Mouse (Mus musculus) gastrocnemius, adult 8-10 months (tissue): ENCODE data around the gene Ulk3. TPM values are rescaled to one million over a fixed set of nuclear protein-coding genes. Genes with fewer than 3 reads are reported as not detected.

Experiments used
- DNase-seq, 2 experiments: peaks; one replicate each; pipeline ENCODE4 v3.0.0; 2022; ENCODE audit warnings: low spot score in 2 of 2
- total RNA-seq, 4 experiments: library from RNA; stranded (reverse); gene quantifications; 2 replicates each; pipeline ENCODE4 v1.2.4; 2022

Gene Ulk3
- total RNA-seq, 4 experiments from 2014 or later, result 3.3 to 4.8 (median 4.2) TPM

DNA sequence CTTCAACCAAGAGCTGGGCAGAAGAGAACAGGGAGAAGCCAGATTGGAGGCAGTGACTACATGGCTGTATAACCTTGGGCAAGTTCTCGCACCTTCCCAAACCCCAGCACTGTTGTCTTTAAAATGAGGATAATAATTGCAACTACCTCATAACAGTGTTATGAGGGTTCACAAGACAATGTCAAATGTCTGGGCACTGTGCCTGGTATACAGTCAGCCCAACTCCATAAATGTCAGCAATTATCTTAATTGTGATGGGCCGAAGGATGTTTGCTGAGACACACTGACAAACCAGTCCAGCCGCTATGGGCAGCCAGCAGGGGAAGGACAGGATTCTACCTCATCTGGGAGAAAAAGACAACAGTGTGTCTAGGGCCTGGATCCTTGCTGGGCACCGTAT, 25.5 kb downstream of the Ulk3 start:
- no peak for DNase-seq

DNA sequence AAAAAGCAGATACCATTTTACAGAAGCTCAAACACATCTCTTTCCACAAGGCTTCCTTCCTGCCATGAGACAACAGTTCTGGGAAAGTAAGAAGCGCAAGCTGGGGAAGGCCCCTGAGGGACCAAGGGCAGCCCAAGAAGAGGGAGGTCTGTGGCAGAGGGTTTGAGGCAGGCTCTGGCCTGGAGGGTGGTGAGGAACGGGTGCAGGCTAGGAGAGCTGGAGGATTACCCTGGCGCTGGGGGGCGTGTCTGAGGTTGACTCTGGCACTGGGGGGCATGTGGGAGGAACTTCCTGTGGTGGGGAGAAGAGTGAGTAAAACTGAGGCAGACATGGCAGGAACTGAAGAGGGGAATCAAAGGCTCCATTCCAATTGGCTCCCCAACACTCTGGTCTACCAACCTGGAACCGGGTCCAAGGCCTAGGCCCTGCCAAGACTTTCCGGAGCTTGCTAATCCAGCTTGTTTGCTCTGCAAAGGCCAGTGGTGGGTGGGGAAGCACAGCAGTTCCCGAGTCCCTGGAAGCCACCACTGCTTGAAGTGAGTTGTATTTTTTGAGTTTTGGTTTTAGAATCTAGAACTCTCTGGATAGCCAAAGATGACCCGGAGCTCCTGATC, 28.4 kb downstream of the Ulk3 start:
- DNase-seq, result no peak

DNA sequence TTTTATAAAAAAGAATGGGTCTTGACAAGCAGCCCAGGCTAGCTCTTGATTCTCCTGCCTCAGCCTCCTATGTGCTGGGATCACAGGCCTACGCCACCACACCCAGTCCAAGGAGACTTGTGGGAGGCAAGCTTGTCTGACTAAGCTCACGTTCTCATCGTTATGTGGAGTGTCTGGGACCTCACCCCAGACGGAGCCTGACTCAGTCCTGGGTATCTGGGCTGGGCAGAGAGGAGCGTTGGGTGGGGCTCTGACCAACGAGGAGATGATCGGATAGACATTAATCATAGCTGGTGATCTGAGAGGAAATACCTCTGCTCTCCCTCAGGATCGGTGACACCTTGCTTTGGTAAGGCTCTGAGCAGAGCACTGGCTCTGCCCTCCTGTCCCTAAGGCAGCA, 29.6 kb downstream of the Ulk3 start:
- DNase-seq, result no peak

DNA sequence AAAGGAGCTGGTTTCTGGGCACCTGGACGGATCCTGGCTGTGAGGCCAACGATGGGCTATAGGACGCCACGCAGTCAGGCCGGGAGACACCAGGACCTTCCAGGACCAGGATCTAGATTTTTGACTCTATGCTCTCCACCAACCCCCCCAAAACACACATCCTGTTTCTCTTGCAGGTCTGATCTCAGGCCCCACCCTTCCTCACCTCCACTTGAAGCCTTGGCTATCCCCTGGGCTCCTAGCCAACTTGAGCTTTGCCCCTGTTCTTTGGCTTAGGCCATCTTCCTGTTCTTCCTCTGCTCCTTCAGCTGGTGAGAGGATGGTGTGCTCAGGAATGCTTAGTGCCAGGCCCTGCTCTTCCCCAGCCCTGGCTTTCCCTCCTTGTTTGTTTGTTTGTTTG, 31.4 kb downstream of the Ulk3 start, which contains the start of gene Lman1l:
Gene Lman1l, minus strand, starts transcription at position 101 of the 400 bp plus-strand sequence.
- DNase-seq, result no peak

DNA sequence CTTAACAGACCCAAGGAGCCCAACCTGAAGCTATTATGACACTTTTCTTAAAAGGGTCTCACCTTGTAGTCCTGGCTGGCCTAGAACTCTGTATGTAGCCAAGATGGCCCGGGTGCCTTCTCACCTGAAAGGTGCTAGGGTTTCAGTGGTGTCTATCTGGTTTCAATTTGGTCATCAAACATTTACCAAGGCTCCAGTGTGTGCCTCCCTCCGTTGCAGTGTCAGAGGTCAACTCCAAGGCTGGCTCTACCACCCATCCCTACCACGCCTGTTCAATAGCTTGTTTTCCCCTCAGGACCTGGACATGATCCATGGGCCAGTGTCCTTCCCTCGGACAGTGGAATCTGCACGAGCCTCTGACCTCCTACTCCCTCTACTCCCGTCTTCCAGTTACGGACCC, 35.0 kb downstream of the Ulk3 start:
- no peak for DNase-seq

DNA sequence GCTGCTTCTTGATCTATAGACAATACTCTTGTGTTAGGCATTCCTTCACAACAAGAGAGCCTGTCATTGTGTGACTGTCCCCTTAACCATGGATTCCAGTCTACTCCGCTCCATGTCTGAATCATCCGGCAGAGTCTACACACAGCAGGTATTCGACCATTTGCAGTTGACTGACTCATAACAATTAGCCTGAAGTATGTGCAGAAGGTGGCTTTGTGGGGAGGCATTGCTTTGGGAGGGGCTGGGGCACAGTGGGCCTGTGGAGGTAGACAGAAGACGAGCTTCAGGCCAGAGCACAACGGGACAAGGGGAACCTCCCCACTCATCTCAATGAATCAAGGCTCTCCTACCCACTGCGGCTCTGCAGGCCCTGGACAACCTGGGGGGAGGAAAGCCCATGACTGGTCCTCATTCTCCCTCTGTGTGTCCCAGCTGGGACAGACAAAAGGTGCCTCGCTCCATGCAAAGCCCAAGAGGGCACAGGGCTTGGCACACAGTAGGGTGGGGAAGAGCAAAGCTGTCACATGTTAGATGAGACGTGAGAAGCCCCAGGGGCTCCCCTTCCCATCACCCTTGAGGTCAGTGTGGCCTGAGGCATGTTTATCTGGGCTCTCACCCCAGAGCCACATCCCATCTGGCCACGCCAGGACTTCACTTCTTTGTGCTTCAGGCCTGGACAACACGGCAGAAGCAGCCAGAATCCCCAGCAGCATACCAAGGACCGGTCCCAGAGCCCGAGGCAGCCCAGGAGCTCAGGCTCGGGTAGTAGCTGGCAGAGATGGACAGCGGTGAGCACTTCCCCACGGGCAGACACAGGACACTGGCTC, 36.6 kb downstream of the Ulk3 start:
- no peak for DNase-seq

DNA sequence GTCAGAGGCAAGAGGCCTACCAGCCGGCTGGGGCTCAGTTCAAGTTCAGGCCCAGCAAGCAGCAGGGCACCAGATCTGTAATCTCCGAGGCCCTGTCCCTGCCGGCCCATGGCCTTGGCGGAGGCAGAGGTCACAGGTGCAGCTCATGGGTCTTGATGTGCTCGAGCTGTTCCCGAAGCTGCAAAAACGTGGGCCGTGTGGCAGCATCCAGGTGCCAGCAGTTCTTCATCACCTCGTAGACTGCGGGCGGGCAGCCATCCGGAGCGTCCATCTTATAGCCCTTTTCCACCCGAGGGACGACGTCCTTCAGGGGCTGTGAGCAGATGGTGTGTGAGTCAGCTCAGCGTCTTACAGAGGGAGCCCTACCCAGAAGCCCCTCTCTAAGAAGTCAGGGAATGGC, 37.9 kb downstream of the Ulk3 start:
- DNase-seq, result no peak

DNA sequence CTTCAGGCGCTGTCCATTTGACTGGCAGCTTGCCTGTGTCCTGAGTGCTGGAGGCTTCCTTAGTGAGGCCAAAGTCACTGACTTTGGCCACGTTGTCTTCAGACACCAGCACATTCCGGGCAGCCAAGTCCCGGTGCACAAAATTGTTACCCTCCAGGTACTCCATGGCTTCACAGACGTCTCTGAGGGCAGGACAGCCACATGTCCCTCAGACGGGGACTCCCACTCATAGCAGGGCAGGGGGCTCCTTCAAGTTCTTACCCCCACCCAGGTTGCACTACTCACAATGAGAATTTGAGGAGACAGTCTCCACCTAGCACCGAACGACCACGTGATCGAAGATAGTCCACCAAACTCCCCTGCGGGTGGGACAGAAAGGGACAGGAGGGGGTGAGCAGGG, 38.6 kb downstream of the Ulk3 start:
- no peak for DNase-seq

DNA sequence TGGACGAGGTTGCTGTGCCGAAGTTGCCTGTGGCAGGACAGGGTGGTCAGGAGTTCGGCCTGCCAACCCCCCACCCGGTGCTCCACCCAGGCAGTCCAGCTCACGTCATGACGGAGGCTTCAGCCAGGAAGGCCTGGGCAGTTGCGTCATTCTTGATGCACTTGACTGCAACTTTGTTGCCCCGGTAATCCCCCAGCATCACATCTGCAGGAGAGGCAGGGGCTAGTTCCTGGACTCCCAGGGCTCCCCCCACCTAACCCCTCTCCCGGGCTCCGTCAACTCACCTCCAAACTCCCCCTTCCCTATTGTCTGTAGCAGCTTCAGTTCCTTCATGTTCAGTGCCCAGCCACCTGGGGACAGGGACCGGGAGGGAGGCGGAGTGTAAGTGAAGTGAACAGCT, 39.5 kb downstream of the Ulk3 start:
- DNase-seq, result no peak

DNA sequence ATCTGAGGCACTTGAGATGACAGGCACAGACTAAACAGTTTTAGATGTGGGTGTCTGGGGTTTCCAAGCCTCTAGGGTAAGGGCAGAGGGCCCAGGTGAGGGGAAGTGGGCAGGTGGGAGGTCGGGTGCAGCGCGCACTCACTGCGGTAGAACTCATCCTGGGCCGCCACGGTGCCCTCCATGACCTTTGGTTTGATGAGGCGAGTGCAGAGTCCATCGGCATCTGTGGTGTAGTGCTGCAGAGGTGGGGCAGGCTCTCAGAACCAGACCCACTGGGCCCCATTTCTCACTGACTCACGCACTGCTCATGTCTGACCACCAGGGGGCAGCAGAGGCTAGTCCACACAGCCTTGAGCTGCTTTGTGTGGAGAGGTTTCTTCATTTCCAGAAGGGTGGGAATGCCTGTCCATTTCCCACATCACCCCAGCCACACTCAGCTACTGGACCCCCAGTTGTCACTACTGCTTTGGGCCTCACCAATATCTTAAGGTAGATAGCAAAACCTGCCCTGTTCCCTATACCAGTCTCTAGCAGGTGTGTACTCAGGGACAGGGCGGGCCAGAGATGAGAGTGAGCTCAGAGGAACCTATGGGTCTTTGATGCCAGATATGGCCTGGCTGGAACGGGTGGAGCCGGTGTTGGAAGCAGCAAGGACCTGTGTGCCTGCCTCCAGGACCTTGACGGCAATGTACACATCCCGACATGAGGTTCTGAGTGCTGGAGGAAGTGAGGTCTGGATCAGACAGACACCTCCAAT, 40.0 kb downstream of the Ulk3 start:
- peak; percentile 48 to 50 for DNase-seq

DNA sequence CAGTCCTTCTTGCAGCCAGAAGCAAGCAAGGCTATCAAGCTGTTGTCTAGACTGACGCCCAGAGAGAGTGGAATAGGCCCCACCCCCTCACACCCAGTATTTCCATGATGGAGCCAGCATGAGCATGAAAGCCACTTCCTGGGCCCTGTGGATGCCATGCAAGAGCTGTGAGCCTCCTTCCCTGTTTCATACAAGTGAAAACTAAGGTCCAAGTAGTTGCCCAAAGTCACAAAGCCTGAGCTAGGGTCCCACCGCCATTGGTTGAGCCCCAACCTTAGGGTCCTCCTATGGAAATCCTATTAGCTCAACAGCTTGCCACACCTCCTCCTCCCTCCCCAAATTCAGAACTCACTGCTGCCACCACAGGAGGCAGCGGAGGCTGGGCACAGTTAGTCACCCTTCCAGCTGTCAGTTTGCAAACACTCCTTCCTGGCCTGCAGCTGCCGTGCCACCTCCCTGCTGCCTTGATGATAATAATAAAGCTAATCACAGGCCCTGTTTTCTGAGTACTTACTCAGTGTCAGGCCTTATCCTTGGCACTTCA, 44.3 kb downstream of the Ulk3 start:
- no peak for DNase-seq

DNA sequence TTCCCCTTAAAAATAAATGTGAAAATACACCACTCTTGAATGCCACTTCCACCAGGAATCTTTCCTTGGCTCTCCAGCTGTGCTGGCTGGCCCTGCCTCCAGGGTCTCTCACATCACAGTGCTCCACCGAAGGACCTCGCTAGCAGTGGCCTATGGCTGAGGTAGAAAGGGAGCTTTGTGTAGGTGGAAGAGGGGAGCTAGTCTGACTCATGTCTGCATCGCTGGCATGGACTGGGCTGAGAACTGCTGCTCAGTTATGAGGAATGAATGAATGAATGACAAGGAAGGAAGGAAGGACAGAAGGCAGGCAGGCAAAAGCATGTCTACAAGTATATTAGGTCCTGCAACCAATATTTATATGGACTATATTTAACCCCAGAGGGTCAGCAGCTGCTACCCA, 48.0 kb downstream of the Ulk3 start:
- DNase-seq, result no peak

DNA sequence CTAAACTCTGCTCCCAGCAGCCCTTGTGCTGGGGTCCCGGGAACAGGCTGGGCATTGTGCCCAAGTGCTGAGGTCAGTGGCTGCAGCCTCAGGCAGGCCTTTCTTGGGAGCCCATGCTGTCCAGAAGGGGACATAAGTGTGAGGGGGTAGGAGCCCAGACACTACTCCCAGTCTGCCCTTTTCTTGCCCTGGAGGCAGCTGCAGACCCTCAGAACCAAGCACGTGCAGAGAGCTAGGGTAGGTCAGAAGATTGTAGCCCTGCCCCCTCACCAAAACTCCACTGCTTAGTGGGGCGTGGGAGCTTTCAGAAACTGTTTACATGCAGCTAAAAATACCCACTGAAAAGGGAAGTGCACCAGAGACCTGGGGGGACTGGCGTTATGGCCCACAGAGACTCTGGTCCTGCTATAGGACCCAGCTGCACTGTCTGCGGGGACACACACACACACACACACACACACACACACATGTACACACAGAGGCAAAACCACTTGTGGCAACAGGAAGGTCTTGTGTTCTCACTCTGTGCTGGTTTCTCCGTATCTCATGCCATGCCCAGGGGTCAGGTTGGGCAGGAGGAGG, 48.6 kb downstream of the Ulk3 start:
- DNase-seq, result peak in 1 of 2 experiments; percentile 39

DNA sequence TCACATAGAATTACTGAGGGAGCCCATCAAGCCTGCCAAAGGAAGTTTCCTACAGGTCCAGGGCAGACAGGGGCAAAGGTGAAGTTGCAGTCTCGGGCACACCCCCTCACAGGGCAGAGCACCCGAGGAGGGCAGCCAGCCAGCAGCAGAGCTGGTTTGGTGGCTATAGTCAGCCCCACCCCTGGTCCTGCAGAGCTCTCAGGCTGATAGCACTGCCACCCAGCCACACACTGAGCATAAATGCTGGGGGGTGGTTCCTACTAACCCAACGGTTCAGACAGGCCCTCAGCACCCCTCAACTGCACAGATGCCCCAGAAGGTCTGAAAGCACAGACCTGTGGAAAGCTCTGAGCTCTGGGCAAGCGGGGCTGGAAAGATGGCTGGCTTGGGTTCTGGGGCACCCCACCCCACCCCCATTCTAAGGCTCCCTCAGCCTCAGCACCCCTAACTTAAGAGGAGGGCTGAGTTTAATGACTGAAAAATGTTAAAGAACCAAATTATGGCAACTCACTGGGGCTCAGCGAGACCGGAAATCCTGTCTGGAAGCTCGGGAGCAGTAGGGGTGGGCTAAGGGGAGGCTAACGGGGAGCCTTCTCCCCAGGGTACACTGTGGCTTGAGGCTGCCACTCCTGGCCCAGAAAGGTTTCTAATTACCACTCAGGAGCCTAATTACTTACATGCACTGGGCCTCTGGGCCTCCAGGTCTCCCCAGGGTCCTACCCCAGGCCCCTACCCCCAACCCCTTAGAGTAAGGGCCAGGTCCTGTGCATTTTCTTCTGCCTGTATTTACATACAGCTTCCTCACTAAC, 49.6 kb downstream of the Ulk3 start:
- DNase-seq, result no peak

DNA sequence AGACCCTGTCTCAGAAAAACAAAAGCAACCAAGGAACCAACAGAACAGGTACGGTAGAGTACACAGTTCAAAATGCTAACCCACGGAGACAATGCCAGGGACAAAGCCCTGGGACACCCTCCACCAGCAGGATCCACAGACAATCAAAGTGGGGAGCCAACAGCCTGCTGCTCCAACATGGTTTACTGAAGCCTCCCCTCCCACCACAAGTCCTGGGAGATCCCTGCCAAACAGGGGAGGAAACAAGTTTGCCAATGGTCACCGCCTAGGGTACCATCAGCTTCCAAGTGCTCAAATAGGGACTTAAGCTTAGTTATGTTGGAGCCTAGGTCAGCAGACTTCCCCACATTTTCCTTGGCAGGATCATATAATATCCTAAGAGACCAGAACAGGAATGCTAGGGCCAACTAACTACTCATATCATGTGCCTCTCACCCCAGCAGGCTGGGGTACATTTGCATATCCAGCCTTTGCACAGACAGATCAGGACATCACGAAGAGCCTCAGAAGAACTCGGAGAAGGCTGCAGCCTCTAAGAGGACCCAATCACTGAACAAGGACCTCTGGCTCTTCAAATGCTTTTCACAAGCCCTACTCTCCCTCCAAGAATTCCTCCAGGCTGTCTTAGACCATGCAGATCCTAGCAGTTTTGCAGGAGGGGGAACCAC, 50.5 kb downstream of the Ulk3 start:
- no peak for DNase-seq

DNA sequence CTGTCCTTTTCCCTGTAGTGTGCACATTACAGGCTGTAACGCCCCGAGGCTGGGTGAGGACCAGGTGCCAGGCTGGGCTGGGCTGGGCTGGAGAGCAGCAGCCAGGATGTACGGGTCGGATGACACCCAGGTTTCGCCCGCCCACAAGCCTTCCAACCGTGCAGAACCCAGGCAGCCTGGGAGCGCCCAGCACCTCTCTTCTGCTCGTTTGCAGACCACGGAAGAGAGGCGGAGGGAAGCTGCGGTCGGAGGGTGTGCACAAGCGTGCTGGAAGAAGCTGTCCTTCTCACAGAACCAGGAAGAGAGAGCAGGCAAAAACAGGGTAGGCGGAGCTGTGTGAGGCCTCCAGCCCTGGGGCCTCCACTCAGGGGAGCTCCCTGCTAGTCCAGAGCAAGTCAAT, 51.1 kb downstream of the Ulk3 start:
- DNase-seq, result peak; percentile 49 to 60

DNA sequence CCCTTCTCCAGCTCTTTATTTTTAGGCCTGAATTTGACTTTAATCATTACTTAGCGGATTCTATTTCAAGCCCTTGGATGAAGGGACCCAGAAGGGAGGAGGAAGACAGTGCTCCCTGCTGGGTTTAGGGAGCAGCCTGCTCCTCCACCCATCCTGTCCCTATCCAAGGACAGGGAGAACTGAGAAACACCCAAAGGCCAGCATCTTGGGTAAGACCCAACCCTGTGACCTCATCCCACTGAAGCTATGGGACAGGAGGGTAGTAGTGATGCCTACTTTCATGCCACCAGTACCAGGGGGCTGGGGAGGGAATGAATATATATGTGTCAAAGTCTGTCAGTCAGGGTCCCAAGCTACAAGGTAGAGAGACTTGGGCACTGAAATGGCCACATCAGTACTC, 51.8 kb downstream of the Ulk3 start:
- DNase-seq, result no peak

DNA sequence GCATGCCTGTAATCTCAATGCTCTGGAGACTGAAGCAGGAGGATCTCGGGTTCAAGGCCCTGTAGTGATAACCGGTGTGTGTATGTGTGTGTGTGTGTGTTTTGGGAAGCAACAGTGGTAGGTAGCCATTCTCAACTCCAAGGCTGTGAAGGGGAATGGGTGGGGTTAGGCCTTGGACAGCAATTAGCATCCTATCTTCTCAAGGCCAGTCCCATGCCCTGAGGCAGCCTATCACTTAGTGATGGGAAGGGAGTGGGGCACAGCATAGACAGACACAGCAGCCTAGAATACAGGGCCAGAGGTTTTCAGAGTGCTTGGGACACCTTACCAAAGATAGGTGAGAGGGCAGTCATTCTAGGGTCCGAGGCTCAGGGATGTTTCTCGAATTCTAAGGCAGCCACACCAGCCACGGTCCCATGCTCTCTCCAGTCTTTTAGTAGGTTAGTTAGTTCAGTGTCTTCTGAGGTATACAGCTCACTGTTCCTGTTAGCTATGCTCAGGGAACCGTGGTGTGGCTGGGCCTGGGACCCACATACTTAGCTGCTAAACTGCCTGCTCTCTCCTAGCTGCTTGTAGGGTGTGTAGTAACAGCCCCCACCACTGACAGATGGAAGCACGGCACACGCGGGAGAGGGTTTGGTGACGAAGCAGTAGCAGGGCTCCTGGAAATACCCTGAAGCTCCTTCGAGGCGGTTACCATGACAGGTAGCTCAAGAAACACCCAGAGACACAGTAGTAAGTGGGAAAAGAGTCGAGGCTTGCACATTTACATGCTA, 52.7 kb downstream of the Ulk3 start:
- DNase-seq, result no peak

DNA sequence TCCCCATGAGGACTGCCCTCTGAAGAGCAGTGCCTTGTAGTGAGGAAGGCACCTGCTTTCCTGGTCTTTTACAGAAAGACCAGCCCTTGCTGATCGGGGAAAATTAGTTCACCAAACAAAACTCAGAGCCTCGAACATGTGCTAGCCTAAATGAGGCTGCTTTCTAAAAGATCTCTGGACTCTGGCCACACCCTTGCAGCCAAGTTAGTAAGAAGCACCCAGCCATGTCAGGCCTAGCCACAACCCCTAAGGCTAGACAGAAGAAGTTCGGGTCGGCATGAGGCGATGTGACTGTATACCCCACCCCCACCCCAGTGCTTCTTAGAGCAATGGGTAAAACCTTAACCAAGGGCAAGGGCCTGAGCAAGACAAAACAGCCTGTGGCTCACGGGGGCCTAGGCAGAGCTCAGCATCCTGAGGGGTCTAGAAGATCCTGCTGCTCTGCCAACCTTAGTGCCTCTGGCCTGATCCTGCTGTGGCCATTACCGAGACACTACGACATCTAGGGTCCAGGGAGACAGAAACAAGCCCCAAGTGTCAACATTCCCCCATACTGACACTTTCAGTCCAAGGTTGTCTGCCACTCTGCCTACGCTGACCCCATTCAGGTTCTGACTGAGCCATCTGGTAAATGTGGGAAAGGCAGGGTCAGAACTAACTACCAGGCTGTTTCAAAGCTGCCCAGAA, 54.1 kb downstream of the Ulk3 start:
- no peak for DNase-seq
